Mouse (Mus musculus) spleen, embryonic (tissue): Measurements from ENCODE around the gene Aig1.

ENCODE experiments used
- CTCF ChIA-PET: fragments of 350-600 bp; sonication (Branson Sonifier 250); formaldehyde crosslinking; loops from one replicate; lab custom pipeline; 2022; lab: Charles Lee

The Aig1 gene

GRCm38 (mm10) chr10:13711281-13711829 is 157.4 kb downstream of the Aig1 start:
- CTCF ChIA-PET, result no interaction called here

GRCm38 (mm10) chr10:13705771-13706170 is 163.0 kb downstream of the Aig1 start:
- CTCF ChIA-PET, result no interaction called here

DNA sequence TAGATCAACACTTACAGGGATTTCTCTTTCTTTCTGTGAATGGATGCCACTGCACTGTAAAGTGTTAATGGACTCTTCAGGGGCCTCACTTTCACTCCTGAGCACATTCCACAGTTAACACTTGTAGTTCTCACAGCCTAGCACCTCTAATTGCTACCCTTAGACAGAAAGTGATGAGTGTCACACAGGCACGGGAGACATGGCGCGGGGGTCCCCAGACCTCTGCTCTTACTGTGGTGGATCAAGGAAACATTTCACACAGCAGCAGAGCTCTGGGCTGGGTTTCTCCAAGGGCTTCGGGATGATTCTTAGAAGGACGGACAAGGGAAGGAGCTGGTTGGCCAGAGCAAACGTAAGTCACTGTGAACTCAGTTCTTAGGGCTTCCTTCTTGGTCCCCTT is 166.1 kb downstream of the Aig1 start:
- CTCF ChIA-PET, result no interaction called here

DNA sequence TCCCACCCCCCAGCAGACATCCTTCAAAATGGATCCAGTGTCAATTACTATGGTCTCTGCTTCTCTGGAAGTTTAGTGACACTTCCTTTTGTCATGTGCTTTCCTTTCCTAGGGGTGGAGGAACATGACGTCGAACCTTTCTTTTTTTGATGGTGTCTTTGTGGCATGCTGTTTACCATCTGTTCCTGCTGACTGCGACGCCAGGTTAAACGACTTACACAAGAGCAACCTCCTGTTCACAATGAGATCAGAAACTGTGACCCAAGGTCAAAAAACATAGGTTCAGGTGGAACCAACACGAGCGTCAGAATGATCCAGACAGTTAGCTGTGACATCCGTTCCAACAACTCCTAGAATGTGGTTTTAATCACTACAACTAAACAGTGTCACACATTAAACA is 166.7 kb downstream of the Aig1 start:
- CTCF ChIA-PET, result no interaction called here

DNA sequence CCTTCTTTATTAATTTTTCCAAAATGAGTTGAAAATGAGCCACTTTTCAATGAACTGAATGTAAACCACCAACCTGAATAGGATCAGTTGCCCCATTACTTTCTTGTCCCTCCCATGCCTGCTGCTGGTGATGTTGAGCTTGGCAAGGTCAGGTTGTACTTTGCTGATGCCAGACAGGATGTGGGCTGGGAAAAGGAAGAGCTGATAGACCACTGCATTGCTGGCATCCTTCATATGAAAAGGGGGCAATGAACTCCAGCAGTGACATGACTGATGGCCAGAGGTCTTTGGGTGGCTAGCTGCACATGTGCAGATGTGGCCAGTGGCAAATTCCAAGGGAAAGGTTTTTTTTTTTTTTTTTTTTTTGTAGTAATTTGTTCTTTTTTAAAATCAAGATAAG is 172.5 kb downstream of the Aig1 start:
- CTCF ChIA-PET, result no interaction called here

- CTCF ChIA-PET, result no interaction called here
Measured at GRCm38 (mm10) chr10:13693276-13693675, 175.5 kb downstream of the Aig1 start.

- CTCF ChIA-PET, result no interaction called here
Measured at GRCm38 (mm10) chr10:13690773-13691172, 178.0 kb downstream of the Aig1 start.

DNA sequence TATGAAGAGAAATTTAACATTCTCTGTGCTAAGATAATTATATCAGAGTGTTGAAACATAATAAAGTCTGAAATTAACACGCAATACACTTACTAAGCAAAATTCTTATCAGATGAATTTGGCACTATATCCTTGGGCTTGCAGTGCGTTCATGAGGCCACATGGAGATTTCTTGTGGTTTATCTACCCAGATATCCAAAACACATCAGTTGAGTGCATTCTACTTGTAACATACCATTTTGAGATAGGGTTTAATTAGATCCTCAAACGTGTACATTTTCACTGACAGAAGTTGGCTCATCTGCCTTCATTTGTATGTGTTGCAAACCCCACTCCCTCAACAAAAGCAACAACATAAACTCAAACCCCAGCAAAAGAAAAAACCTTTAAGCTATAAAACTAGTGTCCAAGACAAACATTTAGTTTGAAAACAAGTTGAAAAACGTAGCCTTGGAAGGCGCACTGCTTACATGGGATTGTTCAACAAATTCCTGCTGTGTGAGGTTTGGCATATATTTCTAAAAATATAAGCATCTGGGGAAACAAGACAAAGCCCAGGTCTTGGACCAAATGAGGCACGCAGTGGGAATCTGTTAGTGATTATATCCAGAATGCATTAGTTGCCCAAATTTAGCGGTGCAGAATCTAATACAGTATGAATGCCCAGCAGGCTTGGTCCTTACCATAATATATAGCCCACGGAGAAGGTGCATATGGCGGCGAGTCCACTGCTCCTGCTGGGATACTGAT is 178.8 kb downstream of the Aig1 start:
- CTCF ChIA-PET, result no interaction called here

GRCm38 (mm10) chr10:13688386-13689120 is 180.2 kb downstream of the Aig1 start:
- CTCF ChIA-PET, result no interaction called here

DNA sequence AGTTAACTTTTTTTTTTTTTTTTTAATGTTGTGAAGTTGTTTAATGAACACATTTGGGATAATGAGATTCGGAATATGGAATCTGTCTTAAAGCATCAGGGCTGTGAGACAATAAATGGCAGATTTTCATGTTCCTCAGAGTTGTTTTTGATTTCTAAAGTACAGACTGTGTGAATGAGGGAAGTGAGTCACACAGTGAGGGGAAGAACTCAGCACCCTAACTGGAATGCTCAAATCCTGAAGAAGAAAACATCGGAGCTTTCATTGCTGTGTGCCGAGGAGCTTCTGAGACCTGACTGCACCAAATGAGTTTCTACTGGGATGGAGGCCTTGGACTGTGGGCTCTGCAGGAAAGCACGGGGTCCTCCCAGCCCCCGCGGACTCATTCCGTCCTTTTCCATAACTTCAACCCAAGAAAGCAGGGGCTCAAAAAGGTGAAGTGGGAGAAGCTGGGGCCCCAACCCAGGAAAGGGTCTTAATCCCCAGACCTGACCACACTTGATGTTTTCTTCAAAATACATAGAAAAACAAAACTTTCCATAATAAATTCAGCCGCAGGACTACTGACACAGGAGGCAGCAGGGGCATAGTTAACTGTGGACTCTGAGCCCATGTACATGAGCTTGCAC is 181.5 kb downstream of the Aig1 start:
- CTCF ChIA-PET, result no interaction called here

DNA sequence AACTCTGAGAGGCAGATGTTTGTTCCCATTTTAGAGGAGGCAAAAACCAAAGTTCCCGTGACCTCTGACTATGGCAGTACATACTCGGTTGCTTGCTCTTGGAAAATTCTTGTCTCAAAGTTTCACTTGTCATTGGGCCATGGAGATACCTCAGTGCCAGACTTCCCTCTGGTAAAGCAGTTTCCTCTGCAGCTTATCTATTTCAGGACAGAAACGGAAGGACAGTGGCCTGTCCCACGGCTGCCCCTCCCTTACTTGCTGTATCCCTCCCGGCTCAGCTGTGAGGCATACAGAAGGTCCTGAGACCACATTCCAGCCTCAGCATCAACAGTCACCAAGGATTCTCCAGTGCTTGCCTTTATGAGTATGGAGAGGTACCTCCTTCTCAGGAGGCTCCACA is 182.7 kb downstream of the Aig1 start:
- CTCF ChIA-PET, result no interaction called here

- CTCF ChIA-PET, result interaction anchor here (0.6 to 0.8 kb wide), 2 partner anchors 161 to 330 kb away, joined by 3 read pairs; no protein-coding TSS in a partner anchor
Measured at GRCm38 (mm10) chr10:13685366-13685765, 183.4 kb downstream of the Aig1 start.

DNA sequence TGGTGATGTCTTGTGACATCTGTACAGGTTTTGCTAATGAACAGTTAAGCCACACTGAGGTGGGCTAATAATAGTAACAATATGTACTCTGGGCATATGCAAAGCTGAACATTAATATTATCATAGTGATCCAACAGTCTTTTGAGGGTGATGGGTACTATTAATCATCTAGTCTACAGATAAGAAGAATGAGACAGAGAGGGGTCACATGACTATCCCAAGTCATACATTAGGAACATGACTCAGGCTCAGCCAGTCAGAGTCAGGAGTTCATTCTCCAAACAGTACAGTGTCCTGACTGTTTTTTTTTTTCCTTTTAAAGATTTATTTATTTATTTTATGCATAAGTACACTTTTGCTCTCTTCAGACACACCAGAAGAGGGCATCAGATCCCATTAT is 184.3 kb downstream of the Aig1 start:
- CTCF ChIA-PET, result no interaction called here

DNA sequence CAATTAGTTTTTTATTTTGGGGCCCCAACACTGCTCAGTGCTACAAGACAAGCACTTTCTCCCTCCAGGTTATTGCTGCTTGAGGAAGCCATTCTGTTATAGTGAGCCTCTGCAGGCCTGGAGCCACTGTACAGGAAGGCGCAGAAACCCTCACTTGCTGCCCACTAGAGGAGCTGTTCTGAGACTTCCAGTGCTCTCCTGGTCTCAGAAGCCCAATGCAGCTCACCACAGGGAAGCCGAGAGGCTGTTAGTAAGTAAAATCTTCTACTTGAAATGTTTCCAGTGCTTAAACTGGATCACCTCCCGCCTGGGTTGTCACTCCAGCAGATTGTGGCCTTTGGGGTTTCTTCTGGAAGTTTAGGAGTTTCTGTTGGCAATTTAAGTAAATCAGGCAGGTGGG is 186.2 kb downstream of the Aig1 start:
- CTCF ChIA-PET, result no interaction called here

DNA sequence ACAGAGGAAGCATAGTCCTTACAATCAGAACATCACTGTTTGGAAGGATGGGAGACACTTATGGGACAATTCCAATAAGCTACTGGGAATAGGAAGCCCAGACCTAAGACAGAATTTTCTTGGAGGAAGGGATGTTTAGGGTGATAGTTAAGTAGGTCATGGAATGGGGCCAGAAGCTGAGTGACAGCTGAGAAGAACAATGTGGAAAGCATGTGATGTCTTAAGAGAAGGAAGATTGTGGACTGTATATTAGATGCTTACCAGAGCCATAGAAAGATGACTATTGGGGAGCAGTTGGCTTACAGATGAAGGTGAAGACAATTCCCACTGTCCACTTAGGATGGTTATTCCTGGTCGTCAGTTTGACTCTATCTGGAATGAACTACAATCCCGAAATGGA is 191.3 kb downstream of the Aig1 start:
- CTCF ChIA-PET, result no interaction called here

DNA sequence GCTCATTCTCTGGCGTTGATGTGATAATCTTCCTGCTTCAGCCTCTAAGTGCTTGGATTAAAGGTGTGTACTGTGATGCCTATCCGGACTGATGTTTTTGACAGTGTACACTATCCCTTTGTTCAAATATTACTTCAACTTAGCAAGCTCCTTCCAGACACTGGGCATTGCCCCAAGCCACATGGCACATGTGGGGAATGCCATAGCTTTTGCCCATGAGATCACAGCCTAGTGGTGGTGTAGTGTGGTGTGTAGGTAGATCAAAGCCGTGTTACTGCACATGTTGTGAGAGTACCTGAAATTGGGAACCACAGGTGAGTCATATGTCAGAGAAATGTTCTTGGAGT is 193.8 kb downstream of the Aig1 start:
- CTCF ChIA-PET, result no interaction called here

DNA sequence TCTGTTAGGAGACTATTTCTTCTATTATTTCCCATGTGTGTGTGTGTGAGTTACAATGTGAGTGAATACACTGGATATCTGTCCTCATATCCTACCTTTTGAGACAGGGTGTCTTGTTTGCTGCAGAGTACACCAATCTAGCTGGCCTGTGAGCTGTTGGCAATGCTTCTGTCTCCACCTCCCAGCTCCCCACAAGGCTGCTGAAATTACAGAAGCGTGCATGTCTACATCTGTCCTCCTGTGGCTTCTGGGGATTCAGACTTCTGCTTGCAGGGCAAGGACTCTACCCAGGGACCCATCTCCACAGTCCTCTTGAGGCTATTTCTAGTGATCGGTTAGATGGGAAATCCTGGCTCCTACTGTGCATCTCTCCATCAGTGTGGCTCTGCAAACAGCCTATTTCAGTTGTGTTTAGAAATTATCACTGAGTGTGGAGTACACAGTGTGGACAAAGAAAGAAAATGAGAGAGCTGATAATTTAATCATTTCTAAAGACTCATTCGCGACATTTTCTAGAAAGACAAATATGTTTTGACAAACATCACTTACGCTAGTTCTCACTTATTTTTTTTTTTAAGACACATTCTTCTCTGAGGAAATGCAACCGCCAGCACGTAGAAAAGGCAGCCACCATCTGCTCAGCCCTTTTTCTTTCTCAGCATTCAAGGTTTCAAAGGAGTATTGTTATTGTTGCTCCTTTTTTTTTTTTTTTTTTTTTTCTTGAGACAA is 194.3 kb downstream of the Aig1 start:
- CTCF ChIA-PET, result no interaction called here

DNA sequence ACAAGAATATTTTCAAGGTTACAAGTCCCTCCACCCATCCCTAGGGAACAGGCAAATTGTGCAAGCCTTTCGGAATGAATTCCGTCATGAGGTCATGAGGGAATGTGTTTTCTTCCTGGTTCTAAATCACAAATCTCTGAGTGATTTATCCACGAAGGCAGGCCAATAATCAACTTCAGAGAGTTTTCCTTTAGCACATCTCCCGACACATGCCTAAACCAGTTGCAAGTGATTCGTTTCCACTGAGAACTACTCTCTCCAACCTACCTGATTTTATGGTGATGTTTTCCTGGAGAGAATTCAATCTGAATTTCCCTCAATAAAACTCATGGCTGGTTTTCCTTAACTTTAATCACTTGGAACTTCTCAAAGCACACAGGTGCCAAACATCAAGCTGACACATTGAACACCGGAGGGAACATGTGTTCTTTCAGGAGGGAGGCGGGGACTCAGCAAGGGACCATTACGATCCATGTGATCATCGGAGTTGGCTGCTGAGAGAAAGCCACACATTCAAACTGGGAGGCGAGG is 201.5 kb downstream of the Aig1 start:
- CTCF ChIA-PET, result no interaction called here

DNA sequence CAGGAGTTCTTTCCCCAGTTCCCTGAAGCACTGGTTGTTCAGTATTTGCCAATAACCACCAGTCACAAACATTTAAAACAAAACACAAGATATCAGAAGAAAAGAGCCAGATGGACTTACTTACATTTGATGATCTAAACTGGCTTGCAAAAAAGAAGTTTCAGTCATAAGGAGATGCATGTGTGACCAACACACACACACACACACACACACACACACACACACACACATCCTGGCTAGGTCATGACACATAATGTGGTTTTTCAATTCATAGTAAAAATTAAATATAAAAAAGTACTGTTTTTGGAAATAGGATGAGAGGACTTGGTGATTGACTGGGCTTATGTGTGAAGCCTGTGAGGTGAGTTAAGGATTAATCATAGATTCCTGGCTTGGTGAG is 205.3 kb downstream of the Aig1 start:
- CTCF ChIA-PET, result no interaction called here

DNA sequence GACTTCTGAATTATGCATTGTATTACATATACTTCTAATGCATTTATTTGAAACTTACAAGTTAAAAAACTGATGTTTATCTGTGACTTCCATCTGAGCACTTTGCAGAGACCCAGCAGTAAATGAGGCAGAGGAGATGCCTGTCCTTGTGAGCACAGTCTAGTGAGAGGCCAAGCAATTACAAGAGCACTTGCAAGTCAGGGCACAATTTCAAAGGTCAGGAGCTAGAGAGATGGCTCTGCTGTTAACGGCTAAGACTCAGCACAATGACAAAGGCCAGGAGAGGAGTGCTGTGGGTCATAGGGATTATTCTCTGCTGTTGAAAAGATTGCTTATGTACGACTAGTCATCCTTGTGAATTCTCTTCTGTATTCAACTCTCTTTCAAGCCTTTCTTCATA is 209.0 kb downstream of the Aig1 start:
- CTCF ChIA-PET, result no interaction called here

DNA sequence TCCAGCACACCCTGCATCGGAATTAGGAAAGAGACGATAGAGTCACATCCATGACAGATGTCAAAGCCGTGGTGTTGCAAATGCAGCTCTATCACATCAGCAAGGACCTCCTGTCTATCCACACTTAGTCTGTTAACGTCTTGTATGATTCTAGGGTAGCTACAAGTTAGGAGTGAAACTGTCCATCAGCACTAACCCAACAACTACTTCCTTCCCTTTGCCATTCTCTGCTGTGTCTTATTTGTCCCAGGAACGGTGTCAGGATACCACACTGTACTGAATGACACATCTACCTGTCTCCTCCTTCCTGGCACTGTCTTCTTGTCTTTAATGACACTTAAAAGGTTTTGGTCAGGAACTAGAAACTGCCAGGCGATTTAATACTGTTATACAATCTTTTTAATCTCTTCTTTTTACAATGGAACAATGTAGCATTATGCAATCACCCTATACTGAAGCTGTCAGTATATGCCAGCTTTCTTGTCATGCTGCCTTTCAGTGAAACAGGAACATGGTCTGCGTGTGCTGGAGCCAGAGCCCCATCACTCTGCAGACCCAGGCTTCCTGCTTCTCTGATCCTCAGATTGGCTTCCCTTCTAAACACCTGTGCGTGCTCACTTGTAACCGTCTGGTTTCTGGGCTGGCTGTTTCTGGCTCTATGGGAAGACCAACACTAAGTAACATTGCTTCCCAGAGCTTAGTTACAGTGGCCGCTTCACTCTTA is 214.9 kb downstream of the Aig1 start:
- CTCF ChIA-PET, result no interaction called here
